Mouse (Mus musculus): Measurements from ENCODE around the gene Gal3st1. TPM values are rescaled to one million over a fixed set of nuclear protein-coding genes. Genes with fewer than 3 reads are reported as not detected.

Gal3st1 gene
- polyA plus RNA-seq, 1 experiment = not detected

GRCm38 (mm10) chr11:3974311-3974710, 9.1 kb upstream of the Gal3st1 start:
- H3K4me3 ChIP-seq (ENCODE audit: insufficient read depth, low read depth, low read length) = no peak overlapping the region

GRCm38 (mm10) chr11:3976678-3977077, 6.8 kb upstream of the Gal3st1 start, which contains the start of gene 4930556J24Rik:
Gene 4930556J24Rik, minus strand, starts transcription at chr11:3976778.
- Histone ChIP-seq H3K27ac (ENCODE audit: insufficient read depth, low read depth, low read length) (no peak within 1 kb of the TSS), H3K4me1 (ENCODE audit: control insufficient read depth, insufficient read depth, low read length) (no peaks in the 10 kb centered on the region), H3K4me3 (ENCODE audit: insufficient read depth, low read depth, low read length) (no peak within 1 kb of the TSS)
- WGBS = 93% methylated on average over 6 of the region's 6 CpGs
- TF ChIP-seq POLR2A (IDR thresholded peaks at IDR 0.05; ENCODE audit: insufficient read depth, low read depth, low read length) (no peak), CTCF (IDR thresholded peaks at IDR 0.05; ENCODE audit: insufficient read depth, low read depth, low read length) (no peak)

More at GRCm38 (mm10) chr11:3974311-3974710, 9.1 kb upstream of the Gal3st1 start:
- no peak for TF ChIP-seq POLR2A (IDR thresholded peaks at IDR 0.05; ENCODE audit: insufficient read depth, low read depth, low read length)
- TF ChIP-seq CTCF (IDR thresholded peaks at IDR 0.05; ENCODE audit: insufficient read depth, low read depth, low read length) = no peak
- Histone ChIP-seq H3K4me1 (ENCODE audit: control insufficient read depth, insufficient read depth, low read length) (no peaks in the 10 kb centered on the region), H3K27ac (ENCODE audit: insufficient read depth, low read depth, low read length) (no peak overlapping the region)
- WGBS = 32% methylated on average over 3 of the region's 3 CpGs

DNA sequence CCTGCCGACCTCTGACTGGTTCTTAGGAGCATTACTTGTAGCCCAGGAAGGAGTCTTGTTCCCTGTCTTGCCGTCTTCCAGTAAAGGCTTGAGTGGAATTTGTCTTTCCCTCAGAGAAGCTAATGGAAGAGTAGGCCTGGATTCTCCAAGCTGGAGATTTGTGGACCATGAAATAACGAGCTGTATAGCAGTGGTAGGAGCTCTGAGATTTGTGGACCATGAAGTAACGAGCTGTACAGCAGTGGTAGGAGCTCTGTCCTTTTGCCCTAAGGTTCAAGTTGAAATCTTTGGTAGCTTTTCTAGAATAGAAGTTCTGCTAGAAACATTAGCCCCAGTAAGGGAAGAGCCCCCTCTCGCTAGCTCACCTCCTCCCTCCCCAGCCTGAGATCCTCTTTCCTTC, 5.0 kb upstream of the Gal3st1 start:
- WGBS = 90% methylated on average over 5 of the region's 5 CpGs
- Histone ChIP-seq H3K27ac (ENCODE audit: insufficient read depth, low read depth, low read length) (no peak overlapping the region), H3K4me3 (ENCODE audit: insufficient read depth, low read depth, low read length) (no peak overlapping the region), H3K4me1 (ENCODE audit: control insufficient read depth, insufficient read depth, low read length) (peaks cover 2% of the 10 kb centered on the region; the same call in 1 of the 2 replicates)
- TF ChIP-seq CTCF (IDR thresholded peaks at IDR 0.05; ENCODE audit: insufficient read depth, low read depth, low read length) = no peak
- TF ChIP-seq POLR2A (IDR thresholded peaks at IDR 0.05; ENCODE audit: insufficient read depth, low read depth, low read length) = no peak

DNA sequence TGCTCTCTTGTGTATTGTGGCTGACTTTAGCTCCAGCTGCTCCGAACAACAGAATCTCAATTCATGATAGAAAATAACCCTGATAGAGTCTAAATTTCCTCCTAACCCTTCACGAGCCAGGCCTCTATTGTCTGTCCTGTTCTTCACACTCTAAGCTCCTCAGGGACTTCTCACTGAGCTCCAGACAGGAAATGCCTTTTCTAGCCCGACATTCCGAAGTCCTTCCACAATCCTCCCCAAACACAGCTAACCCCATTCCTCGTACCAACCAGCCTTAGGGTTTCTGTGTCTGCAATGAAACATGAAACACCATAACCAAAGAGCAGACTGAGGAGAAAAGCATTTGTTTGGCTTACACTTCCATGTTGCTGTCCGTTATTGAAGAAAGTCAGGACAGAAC, 1.9 kb upstream of the Gal3st1 start:
- no peak overlapping the region for H3K27ac ChIP-seq (ENCODE audit: insufficient read depth, low read depth, low read length)

DNA sequence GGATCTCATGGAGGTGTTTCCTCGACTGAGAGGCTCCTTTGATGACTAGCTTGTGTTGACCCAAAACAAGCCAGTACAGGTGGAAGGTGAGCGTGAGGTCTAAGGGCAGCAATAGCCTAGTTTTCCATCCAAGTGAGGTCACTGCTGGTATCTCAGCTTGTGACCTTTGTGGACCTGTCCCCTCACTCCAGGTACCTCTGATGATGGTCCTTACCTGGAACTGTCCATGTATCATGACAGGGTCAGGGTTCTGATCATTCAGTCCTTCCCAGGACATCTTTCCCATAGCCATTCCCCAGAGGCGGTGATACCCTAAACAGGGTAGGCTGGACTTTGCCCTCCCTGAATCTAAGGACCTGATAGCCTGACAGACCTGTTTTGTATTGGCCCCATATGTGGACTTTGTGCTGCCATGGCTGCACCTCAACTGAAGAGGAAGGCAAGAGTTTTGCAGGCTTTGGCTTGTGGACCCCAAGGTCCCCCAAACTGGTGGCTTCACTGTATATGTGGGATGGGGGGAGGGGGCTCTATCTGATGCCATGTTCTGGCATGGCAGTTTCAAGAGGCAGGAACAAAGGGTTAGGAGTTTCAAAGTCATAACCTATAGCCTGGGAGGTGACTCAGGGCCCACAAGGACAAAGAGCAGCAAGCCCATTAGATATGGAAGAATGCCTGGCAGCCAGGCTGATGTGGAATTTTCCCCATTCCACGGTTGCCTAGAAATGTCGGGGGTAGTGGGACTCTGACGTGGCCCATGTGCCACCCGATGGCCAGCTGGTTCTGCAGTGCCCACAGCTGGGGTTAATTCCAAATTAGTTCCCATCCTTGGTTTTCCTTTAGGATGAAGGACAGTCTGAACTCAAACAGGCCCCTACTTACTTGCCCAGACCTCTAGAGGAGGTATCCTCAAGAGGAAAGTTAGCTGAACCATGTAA, 894 bp upstream of the Gal3st1 start:
- TF ChIP-seq POLR2A (IDR thresholded peaks at IDR 0.05; ENCODE audit: insufficient read depth, low read depth, low read length) = no peak
- no peak for TF ChIP-seq CTCF (IDR thresholded peaks at IDR 0.05; ENCODE audit: insufficient read depth, low read depth, low read length)
- 61% methylated on average over 7 of the region's 7 CpGs for WGBS
- peak overlapping the region; percentile 38; the same call in 1 of the 2 replicates for H3K27ac ChIP-seq (ENCODE audit: insufficient read depth, low read depth, low read length)
- peaks cover 6% of the 10 kb centered on the region for H3K4me1 ChIP-seq (ENCODE audit: control insufficient read depth, insufficient read depth, low read length)
- H3K4me3 ChIP-seq (ENCODE audit: insufficient read depth, low read depth, low read length) = no peak overlapping the region

More for the DNA sequence above, 1.9 kb upstream of the Gal3st1 start:
- TF ChIP-seq CTCF (IDR thresholded peaks at IDR 0.05; ENCODE audit: insufficient read depth, low read depth, low read length) = no peak
- TF ChIP-seq POLR2A (IDR thresholded peaks at IDR 0.05; ENCODE audit: insufficient read depth, low read depth, low read length) = no peak
- 76% methylated on average over 6 of the region's 6 CpGs for WGBS
- Histone ChIP-seq H3K4me3 (ENCODE audit: insufficient read depth, low read depth, low read length) (no peak overlapping the region), H3K4me1 (ENCODE audit: control insufficient read depth, insufficient read depth, low read length) (peaks cover 6% of the 10 kb centered on the region)

DNA sequence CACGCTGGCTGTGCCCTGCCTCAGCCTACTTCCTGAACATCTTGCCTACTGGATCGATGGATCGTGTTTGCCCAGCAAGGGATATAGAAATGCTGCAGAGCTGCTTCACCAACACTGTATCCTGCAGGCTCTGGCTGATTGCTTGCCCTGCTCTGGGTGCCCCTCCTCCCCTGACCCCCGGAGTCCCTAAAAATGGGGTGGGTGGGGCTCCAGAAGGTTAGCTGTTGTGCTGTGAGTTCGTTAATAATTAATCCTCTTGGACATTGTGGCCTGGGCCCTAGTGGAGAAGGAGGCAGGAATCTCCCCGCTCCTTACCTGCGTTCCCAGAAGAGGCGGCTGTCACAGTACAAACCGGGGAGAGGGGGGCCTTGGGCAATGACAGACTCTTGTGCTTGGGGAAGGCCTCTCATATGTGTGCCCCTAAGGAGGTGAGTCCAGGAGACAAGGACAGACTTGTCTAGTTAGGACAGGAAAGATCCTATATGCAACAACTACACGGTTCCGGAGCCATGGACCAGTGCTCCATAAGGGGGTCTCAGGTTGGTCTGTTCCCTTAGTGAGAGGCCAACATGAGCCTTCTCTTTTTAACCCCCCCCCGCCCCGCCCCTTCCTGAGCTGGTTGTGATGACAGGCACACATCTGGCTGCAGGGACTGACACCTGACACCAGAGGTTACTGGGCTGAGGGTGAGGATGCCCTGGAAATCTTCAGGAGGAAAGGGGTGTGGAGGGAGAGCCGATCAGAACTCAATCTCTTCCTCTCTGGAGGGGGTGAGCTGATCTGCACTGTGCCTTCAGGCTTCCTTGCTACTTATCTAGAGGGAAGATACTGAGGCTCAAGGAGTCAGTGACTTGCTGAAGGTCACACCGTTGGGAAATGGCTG, 668 bp downstream of the Gal3st1 start:
- Histone ChIP-seq H3K27ac (ENCODE audit: insufficient read depth, low read depth, low read length) (no peak overlapping the region), H3K4me3 (ENCODE audit: insufficient read depth, low read depth, low read length) (peak overlapping the region; percentile 49), H3K4me1 (ENCODE audit: control insufficient read depth, insufficient read depth, low read length) (peaks cover 6% of the 10 kb centered on the region)
- WGBS = 18% methylated on average over 15 of the region's 15 CpGs
- no peak for TF ChIP-seq POLR2A (IDR thresholded peaks at IDR 0.05; ENCODE audit: insufficient read depth, low read depth, low read length)
- no peak for TF ChIP-seq CTCF (IDR thresholded peaks at IDR 0.05; ENCODE audit: insufficient read depth, low read depth, low read length)

DNA sequence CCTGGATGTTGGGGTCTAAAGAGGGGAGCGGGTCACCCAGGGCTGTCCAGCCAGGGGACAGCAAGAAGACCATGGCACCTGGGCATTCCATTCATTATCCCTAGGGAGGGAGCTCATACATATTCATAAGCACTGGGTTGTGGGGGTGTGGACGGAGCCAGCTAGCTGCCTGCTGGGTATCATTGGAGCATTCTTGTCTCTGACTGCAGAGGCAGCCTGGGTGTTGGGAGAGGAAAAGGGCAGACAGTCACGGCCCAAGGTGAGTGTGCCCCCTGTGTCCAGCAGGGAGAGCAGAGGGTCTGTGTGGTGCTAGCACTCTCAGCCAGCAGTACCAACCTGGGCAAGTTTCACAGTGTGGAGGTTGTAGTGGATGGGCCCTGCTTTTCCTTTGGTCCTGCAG, 6.3 kb downstream of the Gal3st1 start:
- H3K4me1 ChIP-seq (ENCODE audit: control insufficient read depth, insufficient read depth, low read length) = 0 out of 2 replicates have a peak, but pooled peaks cover 3% of the 10 kb centered on the region
- TF ChIP-seq POLR2A (IDR thresholded peaks at IDR 0.05; ENCODE audit: insufficient read depth, low read depth, low read length) = no peak
- TF ChIP-seq CTCF (IDR thresholded peaks at IDR 0.05; ENCODE audit: insufficient read depth, low read depth, low read length) = no peak
- no peak overlapping the region for H3K27ac ChIP-seq (ENCODE audit: insufficient read depth, low read depth, low read length)
- WGBS = 57% methylated on average over 3 of the region's 3 CpGs
- H3K4me3 ChIP-seq (ENCODE audit: insufficient read depth, low read depth, low read length) = no peak overlapping the region

- H3K27ac ChIP-seq (ENCODE audit: insufficient read depth, low read depth, low read length) = no peak overlapping the region
- no peak for TF ChIP-seq CTCF (IDR thresholded peaks at IDR 0.05; ENCODE audit: insufficient read depth, low read depth, low read length)
- TF ChIP-seq POLR2A (IDR thresholded peaks at IDR 0.05; ENCODE audit: insufficient read depth, low read depth, low read length) = no peak
- H3K4me3 ChIP-seq (ENCODE audit: insufficient read depth, low read depth, low read length) = no peak overlapping the region
- peaks cover 8% of the 10 kb centered on the region; the same call in 1 of the 2 replicates for H3K4me1 ChIP-seq (ENCODE audit: control insufficient read depth, insufficient read depth, low read length)
- 79% methylated on average over 6 of the region's 6 CpGs for WGBS
These were observed 9.7 kb downstream of the Gal3st1 start for GRCm38 (mm10) chr11:3993132-3993531.

All from olfactory bulb, adult 2 months (tissue).